Mouse (Mus musculus) ES-E14 (cell line): ENCODE data around the gene Trim12a. TPM values are rescaled to one million over a fixed set of nuclear protein-coding genes. Genes with fewer than 3 reads are reported as not detected.
"Not testable (repeated sequence)": the region's sequence is repeated elsewhere in the genome, so short reads cannot be mapped to it uniquely, and the experiment has no call there.

ENCODE experiments used
- DNase-seq: peaks from one replicate; pipeline ENCODE4 v3.0.0-alpha.2; 2013; ENCODE audit warnings: low read depth, low spot score
- H3K27ac ChIP-seq: 2 replicates; pipeline ENCODE4 v1.5.1; 2012; ENCODE audit warnings: low read depth, mild to moderate bottlenecking, low read length, moderate library complexity, mixed read lengths; ENCODE audit not compliant: poor library complexity, insufficient read depth, severe bottlenecking
- H3K36me3 ChIP-seq: 2 replicates; pipeline ENCODE4 v1.6.1; 2012; ENCODE audit warnings: mild to moderate bottlenecking, low read length, moderate library complexity, mixed read lengths; ENCODE audit not compliant: control insufficient read depth, poor library complexity, insufficient read depth, severe bottlenecking
- H3K4me1 ChIP-seq, 2 experiments: fragments of 150-350 bp in 1 of 2; sonication (generic) in 1 of 2; 2 replicates each; pipeline ENCODE4 v1.6.1; 2012; ENCODE audit warnings: low read length in 2 of 2, mild to moderate bottlenecking in 1 of 2, mixed read lengths in 1 of 2; ENCODE audit not compliant: control insufficient read depth in 2 of 2, insufficient read depth in 2 of 2, poor library complexity in 1 of 2
- H3K4me3 ChIP-seq, 2 experiments: fragments of 150-350 bp in 1 of 2; sonication (generic) in 1 of 2; 2 replicates each; pipeline ENCODE4 v1.5.1; 2012; ENCODE audit warnings: low read length in 2 of 2, low read depth in 1 of 2, mild to moderate bottlenecking in 1 of 2, mixed read lengths in 1 of 2; ENCODE audit not compliant: insufficient read depth in 1 of 2, poor library complexity in 1 of 2, severe bottlenecking in 1 of 2
- H3K9ac ChIP-seq: 2 replicates; pipeline ENCODE4 v1.6.1; 2012; ENCODE audit warnings: low read depth, mild to moderate bottlenecking, low read length, mixed read lengths; ENCODE audit not compliant: poor library complexity, insufficient read depth, severe bottlenecking
- H3K9me3 ChIP-seq: fragments of 150-350 bp; sonication (generic); 2 replicates; pipeline ENCODE4 v1.6.1; 2012; ENCODE audit warnings: low read depth, mild to moderate bottlenecking, low read length; ENCODE audit not compliant: control insufficient read depth, insufficient read depth
- CHD2 ChIP-seq: IDR thresholded peaks from 2 replicates; pipeline ENCODE4 v1.6.1; 2014; ENCODE audit warnings: mild to moderate bottlenecking, low read depth, low read length, inconsistent platforms
- HCFC1 ChIP-seq: IDR thresholded peaks from 2 replicates; pipeline ENCODE4 v1.6.1; 2012; ENCODE audit warnings: low read length, inconsistent platforms, borderline replicate concordance; ENCODE audit not compliant: insufficient read depth
- MAFK ChIP-seq: IDR thresholded peaks from 2 replicates; pipeline ENCODE4 v1.6.1; 2014; ENCODE audit warnings: mild to moderate bottlenecking, low read depth, low read length, inconsistent platforms; ENCODE audit not compliant: insufficient read depth
- ZC3H11A ChIP-seq: IDR thresholded peaks from 2 replicates; pipeline ENCODE4 v1.6.1; 2012; ENCODE audit warnings: low read depth, mild to moderate bottlenecking, inconsistent platforms, low read length, borderline replicate concordance
- ZNF384 ChIP-seq: IDR thresholded peaks from 2 replicates; pipeline ENCODE4 v1.6.1; 2012; ENCODE audit warnings: low read depth, low read length, inconsistent platforms
- in situ Hi-C, 2 experiments: fragments of 600-800 bp; cut with MboI; formaldehyde crosslinking; loops; one replicate each; pipeline ENCODE4 v1.15.1; 2025; ENCODE audit warnings: low sequenced_read_pairs in 2 of 2, inconsistent platforms in 1 of 2; ENCODE audit not compliant: unreplicated experiment in 2 of 2
- total RNA-seq: library from RNA; depleted of rRNA; stranded (reverse); fragments of 300-350 nt; gene quantifications from 2 replicates; pipeline ENCODE4 v1.2.3, GENCODE M21; 2012

The Trim12a gene
- total RNA-seq, 1 experiment = not detected

- H3K9ac ChIP-seq = no peak overlapping the region
- in situ Hi-C loops = no loop called here
- no peak for DNase-seq
- no peaks in the 10 kb centered on the region for H3K36me3 ChIP-seq
- no peaks in the 10 kb centered on the region for H3K4me1 ChIP-seq
- H3K9me3 ChIP-seq = no peaks in the 10 kb centered on the region
- H3K27ac ChIP-seq = no peak overlapping the region
- TF ChIP-seq MAFK = no peak
- no peak for TF ChIP-seq ZNF384
- no peak for TF ChIP-seq HCFC1
- TF ChIP-seq ZC3H11A = no peak
- TF ChIP-seq CHD2 = no peak
- no peak overlapping the region for H3K4me3 ChIP-seq
These were observed 6.8 kb upstream of the Trim12a start for GRCm38 (mm10) chr7:104322028-104322427.

DNA sequence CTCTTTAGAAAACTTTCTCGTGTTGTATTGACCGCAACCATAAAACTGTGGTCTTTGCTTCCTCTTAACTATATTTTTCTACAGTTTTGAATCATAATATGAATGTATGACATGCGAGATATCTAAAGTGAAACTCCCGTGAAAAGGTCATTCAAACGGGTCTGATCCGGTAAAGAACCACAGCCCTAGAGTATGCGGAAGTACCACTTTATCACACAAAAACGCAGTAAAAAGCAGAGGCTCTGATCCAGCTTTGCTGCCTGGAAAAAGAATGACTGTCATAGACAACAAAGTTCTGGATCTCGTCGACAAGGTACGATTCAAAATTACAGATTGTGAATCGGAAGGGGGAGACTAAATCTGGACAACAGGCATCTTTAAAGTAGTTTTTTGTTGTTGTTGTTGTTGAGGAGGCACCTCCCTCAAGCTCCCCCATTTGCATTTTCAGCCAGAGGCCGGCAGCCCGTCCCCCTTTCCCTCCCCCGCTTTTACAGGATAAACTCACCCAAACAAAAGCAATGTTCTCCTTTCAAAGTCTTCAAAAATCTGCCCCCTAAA, 391 bp downstream of the Trim12a start:
- Histone ChIP-seq H3K4me1 (no peaks in the 10 kb centered on the region), H3K9ac (no peak overlapping the region), H3K9me3 (no peaks in the 10 kb centered on the region), H3K27ac (no peak overlapping the region), H3K36me3 (no peaks in the 10 kb centered on the region), H3K4me3 (no peak overlapping the region)
- TF ChIP-seq MAFK (no peak), CHD2 (no peak), HCFC1 (no peak), ZNF384 (no peak), ZC3H11A (no peak)
- in situ Hi-C loops = no loop called here
- DNase-seq = no peak

DNA sequence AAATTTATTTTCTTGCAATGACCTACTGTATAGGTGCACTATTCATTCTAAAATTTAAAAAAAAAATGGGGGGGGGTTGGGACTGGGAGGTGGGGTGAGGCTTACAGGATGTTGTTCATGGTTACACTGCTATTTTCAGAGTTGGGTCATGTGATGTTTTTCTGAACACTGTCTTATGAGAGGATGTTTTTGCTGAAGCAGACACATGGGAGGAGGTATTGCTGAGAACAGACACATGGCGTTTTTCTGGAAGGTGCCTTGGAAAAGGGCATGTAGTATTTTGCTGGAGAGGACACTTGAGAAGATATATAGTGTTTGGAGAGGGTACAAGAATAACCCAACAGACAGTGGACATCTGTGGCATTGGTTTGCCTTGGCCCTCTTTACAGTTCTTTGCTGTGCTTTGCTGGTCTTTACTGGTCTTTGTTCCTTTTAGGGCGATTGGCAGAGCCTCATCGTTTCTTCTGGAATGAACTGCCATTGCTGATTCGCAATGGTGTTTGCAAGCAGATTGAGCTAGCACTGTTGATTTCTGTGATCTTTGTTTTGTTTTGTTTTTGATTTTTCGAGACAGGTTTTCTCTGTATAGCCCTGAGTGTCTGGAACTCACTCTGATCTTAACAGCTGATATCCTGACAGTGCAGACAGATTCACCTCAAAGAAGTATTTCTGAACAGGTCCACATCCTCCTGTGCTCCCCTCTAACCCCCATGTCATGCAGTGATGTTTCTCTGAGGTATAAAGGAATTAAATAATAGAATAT, 23.4 kb downstream of the Trim12a start:
- Histone ChIP-seq H3K4me3 (no peak overlapping the region), H3K9ac (no peak overlapping the region), H3K36me3 (no peaks in the 10 kb centered on the region), H3K4me1 (no peaks in the 10 kb centered on the region), H3K9me3 (no peaks in the 10 kb centered on the region), H3K27ac (no peak overlapping the region)
- TF ChIP-seq CHD2 (no peak), ZNF384 (no peak), MAFK (no peak), HCFC1 (no peak), ZC3H11A (no peak)
- in situ Hi-C loops = no loop called here
- no peak for DNase-seq

GRCm38 (mm10) chr7:104290641-104291040, 24.6 kb downstream of the Trim12a start:
- Histone ChIP-seq H3K27ac (no peak overlapping the region), H3K9me3 (no peaks in the 10 kb centered on the region)
- no peak for TF ChIP-seq CHD2
- no peak for TF ChIP-seq ZC3H11A
- no peak for TF ChIP-seq MAFK
- no peak for TF ChIP-seq HCFC1
- TF ChIP-seq ZNF384 = no peak

GRCm38 (mm10) chr7:104287576-104288443, 27.5 kb downstream of the Trim12a start, which contains the start of gene Trim5:
Gene Trim5 (minus strand): TSS chr7:104288094.
- H3K4me1 ChIP-seq, DNase-seq, H3K9ac ChIP-seq, H3K36me3 ChIP-seq, H3K27ac ChIP-seq, in situ Hi-C loops, H3K4me3 ChIP-seq, H3K9me3 ChIP-seq: not testable (repeated sequence)

More at GRCm38 (mm10) chr7:104290641-104291040, 24.6 kb downstream of the Trim12a start:
- H3K36me3 ChIP-seq = no peaks in the 10 kb centered on the region
- no peaks in the 10 kb centered on the region for H3K4me1 ChIP-seq
- no peak overlapping the region for H3K9ac ChIP-seq
- H3K4me3 ChIP-seq = no peak overlapping the region
- in situ Hi-C loops = no loop called here
- no peak for DNase-seq

DNA sequence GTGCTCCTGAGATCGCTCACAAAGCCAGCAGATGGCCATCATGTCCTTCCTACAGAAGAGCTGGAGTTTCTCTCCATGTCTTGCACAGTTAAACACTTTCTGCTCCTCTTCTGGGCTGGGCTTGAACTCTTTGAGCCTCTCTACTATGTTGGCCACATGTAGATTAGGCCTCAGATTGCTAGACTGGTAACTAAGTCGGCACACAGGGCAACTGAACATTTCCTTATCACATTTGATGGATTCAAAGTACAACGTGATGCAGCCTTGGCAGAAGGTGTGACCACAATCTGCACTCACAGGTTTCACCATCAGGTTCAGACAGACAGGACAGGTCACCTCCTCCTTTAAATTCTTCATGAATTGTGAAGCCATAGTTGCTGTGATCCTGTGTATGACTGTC, 35.9 kb downstream of the Trim12a start:
- in situ Hi-C loops, H3K9me3 ChIP-seq, H3K9ac ChIP-seq, H3K4me1 ChIP-seq, H3K27ac ChIP-seq, H3K4me3 ChIP-seq, H3K36me3 ChIP-seq, DNase-seq: not testable (repeated sequence)
